Mouse (Mus musculus) MEL (cell line): ENCODE measurements around the gene Rplp2. TPM values are rescaled to one million over a fixed set of nuclear protein-coding genes. Genes with fewer than 3 reads are reported as not detected.

Experiments
- DNase-seq: peaks from one replicate; pipeline ENCODE4 v3.0.0; 2011; ENCODE audit warnings: low read depth, low spot score
- H3K27ac ChIP-seq: 2 replicates; pipeline ENCODE4 v1.5.1; 2012; ENCODE audit warnings: low read depth, mild to moderate bottlenecking, control low read depth, low read length, moderate library complexity; ENCODE audit not compliant: control insufficient read depth
- H3K27me3 ChIP-seq, 2 experiments: fragments of 150-350 bp in 1 of 2; sonication (generic) in 1 of 2; 2 replicates each; pipeline ENCODE4 v1.6.1; 2012; ENCODE audit warnings: low read length in 2 of 2, mild to moderate bottlenecking in 2 of 2, improper control_type of control experiment in 1 of 2, moderate library complexity in 1 of 2; ENCODE audit not compliant: insufficient read depth in 2 of 2, control insufficient read depth in 1 of 2
- H3K36me3 ChIP-seq, 2 experiments: 2 replicates each; pipeline ENCODE4 v1.6.1; 2012 to 2014; ENCODE audit warnings: low read length in 2 of 2, improper control_type of control experiment in 1 of 2, inconsistent platforms in 1 of 2, mild to moderate bottlenecking in 1 of 2; ENCODE audit not compliant: insufficient read depth in 2 of 2, control insufficient read depth in 1 of 2
- H3K4me1 ChIP-seq, 2 experiments: fragments of 150-350 bp in 1 of 2; sonication (generic) in 1 of 2; 2 replicates each; pipeline ENCODE4 v1.6.1; 2012; ENCODE audit warnings: low read length in 2 of 2, improper control_type of control experiment in 1 of 2, mild to moderate bottlenecking in 1 of 2; ENCODE audit not compliant: insufficient read depth in 2 of 2, control insufficient read depth in 1 of 2
- H3K4me3 ChIP-seq, 2 experiments: fragments of 150-350 bp in 1 of 2; sonication (generic) in 1 of 2; 2 replicates each; pipeline ENCODE4 v1.5.1; 2012; ENCODE audit warnings: low read depth in 2 of 2, low read length in 2 of 2, mild to moderate bottlenecking in 2 of 2, moderate library complexity in 2 of 2, control low read depth in 1 of 2, improper control_type of control experiment in 1 of 2; ENCODE audit not compliant: control insufficient read depth in 1 of 2, insufficient read depth in 1 of 2
- H3K79me2 ChIP-seq: 2 replicates; pipeline ENCODE4 v1.6.1; 2012; ENCODE audit warnings: mild to moderate bottlenecking, low read length, moderate library complexity; ENCODE audit not compliant: control insufficient read depth, poor library complexity, insufficient read depth
- H3K9ac ChIP-seq: 2 replicates; pipeline ENCODE4 v1.6.1; 2012; ENCODE audit warnings: low read depth, mild to moderate bottlenecking, control low read depth, low read length, moderate library complexity; ENCODE audit not compliant: control insufficient read depth, poor library complexity, severe bottlenecking
- H3K9me3 ChIP-seq: fragments of 150-350 bp; sonication (generic); replicated peaks from 2 replicates; pipeline ENCODE4 v1.6.1; 2012; ENCODE audit warnings: mild to moderate bottlenecking, low read length, improper control_type of control experiment, moderate library complexity; ENCODE audit not compliant: insufficient read depth
- BHLHE40 ChIP-seq: IDR thresholded peaks from 2 replicates; pipeline ENCODE4 v1.6.1; 2012; ENCODE audit warnings: low read depth, mild to moderate bottlenecking, inconsistent platforms, low read length, improper control_type of control experiment, borderline replicate concordance
- CHD1 ChIP-seq: IDR thresholded peaks from 2 replicates; pipeline ENCODE4 v1.6.1; 2012; ENCODE audit warnings: low read depth, mild to moderate bottlenecking, inconsistent platforms, low read length, improper control_type of control experiment
- CTCF ChIP-seq, 3 experiments: IDR thresholded peaks in 2 of 3; conservative IDR thresholded peaks in 1 of 3; 2 replicates each; pipeline ENCODE4 v1.5.1; 2011 to 2012; ENCODE audit warnings: low read length in 3 of 3, low read depth in 2 of 3, mild to moderate bottlenecking in 2 of 3, improper control_type of control experiment in 1 of 3, inconsistent platforms in 1 of 3, mixed read lengths in 1 of 3, moderate library complexity in 1 of 3; ENCODE audit not compliant: control insufficient read depth in 1 of 3, insufficient read depth in 1 of 3, poor library complexity in 1 of 3, severe bottlenecking in 1 of 3
- HCFC1 ChIP-seq: IDR thresholded peaks from 2 replicates; pipeline ENCODE4 v1.6.1; 2012; ENCODE audit warnings: low read depth, mild to moderate bottlenecking, inconsistent platforms, low read length, improper control_type of control experiment, moderate library complexity
- KAT2A ChIP-seq: conservative IDR thresholded peaks from 2 replicates; pipeline ENCODE4 v1.6.1; 2012; ENCODE audit warnings: low read depth, low read length, improper control_type of control experiment, inconsistent platforms
- MYC ChIP-seq: IDR thresholded peaks from 2 replicates; pipeline ENCODE4 v1.6.1; 2011; ENCODE audit warnings: low read depth, mild to moderate bottlenecking, low read length, improper control_type of control experiment, moderate library complexity
- NRF1 ChIP-seq: IDR thresholded peaks from 2 replicates; pipeline ENCODE4 v1.6.1; 2014; ENCODE audit warnings: low read depth, mild to moderate bottlenecking, inconsistent platforms, low read length, improper control_type of control experiment, moderate library complexity; ENCODE audit not compliant: poor library complexity, insufficient read depth, severe bottlenecking
- POLR2AphosphoS2 ChIP-seq: IDR thresholded peaks from 2 replicates; pipeline ENCODE4 v1.6.1; 2011; ENCODE audit warnings: low read length, improper control_type of control experiment
- POLR2AphosphoS5 ChIP-seq: IDR thresholded peaks from 2 replicates; pipeline ENCODE4 v1.6.1; 2012; ENCODE audit warnings: low read depth, borderline replicate concordance, mild to moderate bottlenecking, inconsistent platforms, low read length, moderate library complexity, mixed read lengths
- RAD21 ChIP-seq: IDR thresholded peaks from 2 replicates; pipeline ENCODE4 v1.6.1; 2011; ENCODE audit warnings: mild to moderate bottlenecking, low read depth, low read length, improper control_type of control experiment
- SIN3A ChIP-seq: IDR thresholded peaks from 2 replicates; pipeline ENCODE4 v1.6.1; 2012; ENCODE audit warnings: low read length, improper control_type of control experiment, inconsistent platforms
- SMC3 ChIP-seq: IDR thresholded peaks from 2 replicates; pipeline ENCODE4 v1.6.1; 2011; ENCODE audit warnings: low read depth, low read length, improper control_type of control experiment
- USF2 ChIP-seq, 2 experiments: IDR thresholded peaks; 2 replicates each; pipeline ENCODE4 v1.6.1; 2011 to 2012; ENCODE audit warnings: improper control_type of control experiment in 2 of 2, low read length in 2 of 2, borderline replicate concordance in 1 of 2, inconsistent platforms in 1 of 2, low read depth in 1 of 2, mild to moderate bottlenecking in 1 of 2; ENCODE audit not compliant: insufficient read depth in 1 of 2
- ZC3H11A ChIP-seq: IDR thresholded peaks from 2 replicates; pipeline ENCODE4 v1.6.1; 2012; ENCODE audit warnings: low read depth, mild to moderate bottlenecking, inconsistent platforms, low read length, improper control_type of control experiment
- ZMIZ1 ChIP-seq: IDR thresholded peaks from 2 replicates; pipeline ENCODE4 v1.6.1; 2012; ENCODE audit warnings: low read depth, mild to moderate bottlenecking, inconsistent platforms, low read length, improper control_type of control experiment, moderate library complexity
- polyA plus RNA-seq, 2 experiments: library from polyadenylated mRNA; stranded (reverse) in 1 of 2; unstranded in 1 of 2; fragments of >175 nt in 1 of 2; fragments of >200 nt in 1 of 2; gene quantifications; 2 replicates each; pipeline versions ENCODE4 v1.2.1 to v1.2.4; 2012; ENCODE audit warnings: low replicate concordance in 2 of 2, low read depth in 1 of 2; ENCODE audit not compliant: insufficient read length in 2 of 2, insufficient read depth in 1 of 2, missing spikeins in 1 of 2
- total RNA-seq: library from RNA; depleted of rRNA; stranded (reverse); fragments of 300-350 nt; gene quantifications from 2 replicates; pipeline ENCODE4 v1.2.3, GENCODE M21; 2012

Rplp2 gene
- total and polyA plus RNA-seq, 3 experiments, result 3,503 to 3,690 TPM; not detected in 1

- Histone ChIP-seq H3K4me3 (no peak overlapping the region), H3K4me1 (peaks cover 3 to 22% of the 10 kb centered on the region in 2 experiments; a peak in 3 of 4 replicates), H3K9me3 (no peaks in the 10 kb centered on the region), H3K36me3 (peaks cover 0 to 16% of the 10 kb centered on the region in 2 experiments; a peak in 2 of 4 replicates), H3K79me2 (peaks cover 49% of the 10 kb centered on the region), H3K27ac (no peak overlapping the region; the same call in 1 of the 2 replicates), H3K9ac (peak overlapping the region; percentile 98; the same call in 1 of the 2 replicates), H3K27me3 (no peaks in the 10 kb centered on the region)
- TF ChIP-seq MYC, result no peak
- no peak for DNase-seq
Observed at GRCm38 (mm10) chr7:141477578-141478269, 30.6 kb downstream of the Rplp2 start.

- H3K9ac ChIP-seq, result no peak overlapping the region
- peaks cover 47% of the 10 kb centered on the region for H3K79me2 ChIP-seq
- H3K4me3 ChIP-seq, result no peak overlapping the region
- no peaks in the 10 kb centered on the region for H3K9me3 ChIP-seq
- peaks cover 3 to 22% of the 10 kb centered on the region in 2 experiments; a peak in 3 of 4 replicates for H3K4me1 ChIP-seq
- peaks cover 0 to 16% of the 10 kb centered on the region in 2 experiments; a peak in 2 of 4 replicates for H3K36me3 ChIP-seq
- H3K27me3 ChIP-seq, result no peaks in the 10 kb centered on the region
- DNase-seq, result no peak
- H3K27ac ChIP-seq, result no peak overlapping the region
- TF ChIP-seq CHD1 (no peak), POLR2AphosphoS2 (no peak), USF2 (IDR thresholded peaks at IDR 0.05; ENCODE audit: borderline replicate concordance in 1 of 2, insufficient read depth in 1 of 2, low read depth in 1 of 2, low read length in 2 of 2) (no peak), ZMIZ1 (no peak), NRF1 (no peak), POLR2AphosphoS5 (no peak)
Observed at GRCm38 (mm10) chr7:141478270-141478748, 31.1 kb downstream of the Rplp2 start.

GRCm38 (mm10) chr7:141480842-141481497 lies 33.8 kb downstream of the Rplp2 start:
- H3K9ac ChIP-seq, result no peak overlapping the region
- H3K4me1 ChIP-seq, result peaks cover 0 to 13% of the 10 kb centered on the region in 2 experiments; a peak in 3 of 4 replicates
- H3K79me2 ChIP-seq, result peaks cover 22% of the 10 kb centered on the region
- no peak overlapping the region for H3K4me3 ChIP-seq
- peak; percentile 81 for DNase-seq
- H3K9me3 ChIP-seq, result no peaks in the 10 kb centered on the region
- peaks cover 0 to 7% of the 10 kb centered on the region in 2 experiments; a peak in 2 of 4 replicates for H3K36me3 ChIP-seq
- H3K27me3 ChIP-seq, result no peaks in the 10 kb centered on the region
- TF ChIP-seq SMC3 (peak; percentile 70), POLR2AphosphoS2 (no peak), KAT2A (no peak), ZC3H11A (peak; percentile 26; the same call in 1 of the 2 replicates), BHLHE40 (no peak), CTCF (IDR thresholded peaks at IDR 0.05 in 2 of 3, conservative IDR thresholded peaks at IDR 0.05 in 1 of 3; ENCODE audit: control insufficient read depth in 1 of 3, insufficient read depth in 1 of 3, low read depth in 2 of 3, low read length in 3 of 3, poor library complexity in 1 of 3, severe bottlenecking in 1 of 3) (peak; percentile 80 to 95 (median 81)), SIN3A (no peak), HCFC1 (no peak), RAD21 (peak; percentile 72)
- no peak overlapping the region for H3K27ac ChIP-seq
